Mouse (Mus musculus) limb, embryonic 11.5 days (tissue): Measurements from ENCODE around the gene Shank3. TPM values are rescaled to one million over a fixed set of nuclear protein-coding genes. Genes with fewer than 3 reads are reported as not detected.

Experiments used
- ATAC-seq: fragments of 200-750 bp; cut with Nextera tagmentation; 2 replicates; pipeline ENCODE4 v1.8.0; 2017; ENCODE audit warnings: low read depth; ENCODE audit not compliant: insufficient number of reproducible peaks, low FRiP score, low TSS enrichment
- DNase-seq: peaks from one replicate; pipeline ENCODE4 v3.0.0-alpha.2; 2015; ENCODE audit warnings: low spot score
- H3K27ac ChIP-seq: fragments of 300-500 bp; sonication (generic); replicated peaks from 2 replicates; pipeline ENCODE4 v1.5.1; 2014; ENCODE audit warnings: low read depth, mild to moderate bottlenecking, low read length
- H3K27me3 ChIP-seq: fragments of 300-500 bp; sonication (generic); 2 replicates; pipeline ENCODE4 v1.6.1; 2014; ENCODE audit warnings: mild to moderate bottlenecking, low read length, mixed read lengths; ENCODE audit not compliant: control insufficient read depth, insufficient read depth
- H3K36me3 ChIP-seq: fragments of 300-500 bp; sonication (generic); 2 replicates; pipeline ENCODE4 v1.6.1; 2014; ENCODE audit warnings: mild to moderate bottlenecking, low read length, moderate library complexity, mixed read lengths; ENCODE audit not compliant: control insufficient read depth, insufficient read depth
- H3K4me1 ChIP-seq: fragments of 300-500 bp; sonication (generic); 2 replicates; pipeline ENCODE4 v1.6.1; 2014; ENCODE audit warnings: low read length, mixed read lengths; ENCODE audit not compliant: control insufficient read depth, insufficient read depth
- H3K4me2 ChIP-seq: fragments of 300-500 bp; sonication (generic); 2 replicates; pipeline ENCODE4 v1.6.1; 2014; ENCODE audit warnings: low read depth, mild to moderate bottlenecking, moderate library complexity; ENCODE audit not compliant: severe bottlenecking
- H3K4me3 ChIP-seq: fragments of 300-500 bp; sonication (generic); 2 replicates; pipeline ENCODE4 v1.5.1; 2014; ENCODE audit warnings: low read depth, low read length
- H3K9ac ChIP-seq: fragments of 300-500 bp; sonication (generic); 2 replicates; pipeline ENCODE4 v1.6.1; 2014; ENCODE audit warnings: mild to moderate bottlenecking, low read length
- H3K9me3 ChIP-seq: fragments of 300-500 bp; sonication (generic); 2 replicates; pipeline ENCODE4 v1.6.1; 2016; ENCODE audit warnings: low read length; ENCODE audit not compliant: control insufficient read depth
- WGBS: fragments of 180-500 bp; shearing (Covaris S2); extraction: QIAGEN DNeasy Blood & Tissue Kit; methylation state at CpG from one replicate; pipeline ENCODE4 v1.1.7; 2014; 5-methylcytosine and 5-hydroxymethylcytosine counted together
- polyA plus RNA-seq: library from polyadenylated mRNA; unstranded; fragments of >200 nt; fragmentation: Nextera tagmentation; extraction: Ambion mirVana; gene quantifications from 2 replicates; pipeline ENCODE4 v1.2.1, GENCODE M21; 2014

The Shank3 gene
- 1.9 and 2.5 TPM in 2 replicates for polyA plus RNA-seq

- peak; percentile 61 for DNase-seq
- Histone ChIP-seq H3K9me3 (no peaks in the 10 kb centered on the region), H3K4me2 (peak within 1 kb of the TSS; percentile 73), H3K27ac (no peak within 1 kb of the TSS), H3K36me3 (no peaks in the 10 kb centered on the region), H3K4me1 (peaks cover 10% of the 10 kb centered on the region), H3K4me3 (peak within 1 kb of the TSS; percentile 75), H3K9ac (peak within 1 kb of the TSS; percentile 85), H3K27me3 (peaks cover 18% of the 10 kb centered on the region)
- ATAC-seq: peak; percentile 24; the same call in 1 of the 2 replicates
- 1% methylated on average over 37 of the region's 72 CpGs for WGBS
These were observed at the start of gene Shank3 for GRCm38 (mm10) chr15:89498961-89499688. Gene Shank3 (plus strand): TSS chr15:89499623.

GRCm38 (mm10) chr15:89452906-89453864, 46.2 kb upstream of the Shank3 start:
- no peaks in the 10 kb centered on the region for H3K36me3 ChIP-seq
- H3K27ac ChIP-seq: no peak overlapping the region
- peaks cover 8% of the 10 kb centered on the region for H3K27me3 ChIP-seq
- peak; percentile 89 for DNase-seq
- peak; percentile 69 for ATAC-seq
- peak overlapping the region; percentile 49 for H3K4me3 ChIP-seq
- H3K4me2 ChIP-seq: peak overlapping the region; percentile 88
- H3K4me1 ChIP-seq: 0 out of 2 replicates have a peak, but pooled peaks cover 4% of the 10 kb centered on the region
- no peaks in the 10 kb centered on the region for H3K9me3 ChIP-seq
- 5% methylated on average over 24 of the region's 24 CpGs for WGBS
- no peak overlapping the region for H3K9ac ChIP-seq

GRCm38 (mm10) chr15:89453865-89454478, 45.5 kb upstream of the Shank3 start, which contains the start of gene Mapk8ip2:
Gene Mapk8ip2 (plus strand): TSS chr15:89453913.
- no peak within 1 kb of the TSS for H3K27ac ChIP-seq
- no peak within 1 kb of the TSS for H3K9ac ChIP-seq
- no peaks in the 10 kb centered on the region for H3K9me3 ChIP-seq
- WGBS: under 1% methylated on average over 51 of the region's 53 CpGs
- peak within 1 kb of the TSS; percentile 88 for H3K4me2 ChIP-seq
- 0 out of 2 replicates have a peak, but pooled peaks cover 4% of the 10 kb centered on the region for H3K4me1 ChIP-seq
- no peaks in the 10 kb centered on the region for H3K36me3 ChIP-seq
- ATAC-seq (peak; percentile 40; the same call in 1 of the 2 replicates), DNase-seq (peak; percentile 39)
- peak within 1 kb of the TSS; percentile 49 for H3K4me3 ChIP-seq
- H3K27me3 ChIP-seq: peaks cover 8% of the 10 kb centered on the region

- peaks cover 8% of the 10 kb centered on the region for H3K27me3 ChIP-seq
- no peaks in the 10 kb centered on the region for H3K9me3 ChIP-seq
- H3K4me1 ChIP-seq: 0 out of 2 replicates have a peak, but pooled peaks cover 4% of the 10 kb centered on the region
- no peak overlapping the region for H3K4me3 ChIP-seq
- DNase-seq: no peak
- no peak overlapping the region for H3K27ac ChIP-seq
- H3K4me2 ChIP-seq: no peak overlapping the region
- no peak overlapping the region for H3K9ac ChIP-seq
- WGBS: 33% methylated on average over 4 of the region's 6 CpGs
- ATAC-seq: no peak
- no peaks in the 10 kb centered on the region for H3K36me3 ChIP-seq
These were observed 44.6 kb upstream of the Shank3 start for GRCm38 (mm10) chr15:89454857-89455256.

- Histone ChIP-seq H3K27me3 (peaks cover 8% of the 10 kb centered on the region), H3K9me3 (no peaks in the 10 kb centered on the region), H3K4me2 (no peak overlapping the region), H3K27ac (no peak overlapping the region), H3K9ac (no peak overlapping the region), H3K4me1 (0 out of 2 replicates have a peak, but pooled peaks cover 4% of the 10 kb centered on the region), H3K4me3 (no peak overlapping the region), H3K36me3 (no peaks in the 10 kb centered on the region)
- ATAC-seq: no peak
- no peak for DNase-seq
- 78% methylated on average over 6 of the region's 6 CpGs for WGBS
These were observed 43.8 kb upstream of the Shank3 start for GRCm38 (mm10) chr15:89455642-89456041.

- Histone ChIP-seq H3K4me3 (no peak overlapping the region), H3K4me2 (no peak overlapping the region), H3K27ac (no peak overlapping the region), H3K9ac (no peak overlapping the region), H3K4me1 (no peaks in the 10 kb centered on the region), H3K9me3 (no peaks in the 10 kb centered on the region), H3K27me3 (peaks cover 3% of the 10 kb centered on the region), H3K36me3 (no peaks in the 10 kb centered on the region)
- DNase-seq: no peak
- ATAC-seq: no peak
- 92% methylated on average over 15 of the region's 15 CpGs for WGBS
These were observed 40.5 kb upstream of the Shank3 start for GRCm38 (mm10) chr15:89458942-89459341.

- ATAC-seq (no peak), DNase-seq (no peak)
- Histone ChIP-seq H3K4me2 (no peak overlapping the region), H3K4me3 (no peak overlapping the region), H3K4me1 (no peaks in the 10 kb centered on the region), H3K9me3 (no peaks in the 10 kb centered on the region), H3K27me3 (0 out of 2 replicates have a peak, but pooled peaks cover 2% of the 10 kb centered on the region), H3K27ac (no peak overlapping the region), H3K9ac (no peak overlapping the region), H3K36me3 (no peaks in the 10 kb centered on the region)
- 85% methylated on average over 7 of the region's 7 CpGs for WGBS
These were observed 39.6 kb upstream of the Shank3 start for GRCm38 (mm10) chr15:89459821-89460220.

GRCm38 (mm10) chr15:89460298-89460697, 39.1 kb upstream of the Shank3 start:
- Histone ChIP-seq H3K27ac (no peak overlapping the region), H3K4me3 (no peak overlapping the region), H3K27me3 (0 out of 2 replicates have a peak, but pooled peaks cover under 1% of the 10 kb centered on the region), H3K4me1 (no peaks in the 10 kb centered on the region), H3K9ac (no peak overlapping the region), H3K9me3 (no peaks in the 10 kb centered on the region), H3K36me3 (no peaks in the 10 kb centered on the region), H3K4me2 (no peak overlapping the region)
- WGBS: 68% methylated on average over 10 of the region's 10 CpGs
- ATAC-seq: no peak
- no peak for DNase-seq
